8 mouse cellular contexts compared by ENCODE assay signal in genomic region chr7:101836271-101837153, GRCm38 (mm10). TPM values are rescaled to one million over a fixed set of nuclear protein-coding genes. Genes with fewer than 3 reads are reported as not detected.
A peak's percentile ranks its signal among the peaks of the same experiment; 100 is the strongest.
DNase-seq lines count a peak whose midpoint lies in the region; ATAC-seq and TF ChIP-seq lines count a peak whose summit lies in the region.

No protein-coding gene starts in this region.

- TF ChIP-seq CTCF in left cerebral cortex, adult 2 months (IDR thresholded peaks at IDR 0.05), result no peak

- H3K4me2 ChIP-seq in liver, embryonic 13.5 days, result peak overlapping the region; percentile 81
- H3K4me2 ChIP-seq in myocyte (ENCODE audit: low read depth), result peak overlapping the region; percentile 80
- H3K4me2 ChIP-seq in stomach, embryonic 14.5 days (replicated peaks; ENCODE audit: low read depth, low read length), result peak overlapping the region; percentile 57

- ATAC-seq in liver, embryonic 13.5 days (ENCODE audit: low read depth), result peak; percentile 28; the same call in 1 of the 2 replicates
- peak; percentile 53; the same call in 1 of the 2 replicates for ATAC-seq in stomach, embryonic 14.5 days (ENCODE audit: insufficient number of reproducible peaks, insufficient read depth, low FRiP score, low read depth)

- peak; percentile 45 to 59 for DNase-seq in left cerebral cortex, adult 2 months (ENCODE audit: extremely low spot score in 1 of 2, low spot score in 2 of 2)
- no peak for DNase-seq in left cerebral cortex, adult 11 months (ENCODE audit: low spot score)
- peak; percentile 92 for DNase-seq in embryo, embryonic 11 days
- no peak for DNase-seq in heart, embryonic 10.5 days (ENCODE audit: low spot score)
- DNase-seq in kidney, adult 9 months, result peak; percentile 62
- peak; percentile 25 for DNase-seq in liver, embryonic 13.5 days

- peak; percentile 14 for TF ChIP-seq POLR2A in myocyte (IDR thresholded peaks at IDR 0.05; ENCODE audit: insufficient read length, low read depth)

- H3K9ac ChIP-seq in liver, embryonic 13.5 days, result peak overlapping the region; percentile 74
- peak overlapping the region; percentile 94 for H3K9ac ChIP-seq in stomach, embryonic 14.5 days (replicated peaks; ENCODE audit: low read depth, low read length)

- H3ac ChIP-seq in myocyte (ENCODE audit: control insufficient read depth, insufficient read length), result peak overlapping the region; percentile 98

- H3K27me3 ChIP-seq in heart, embryonic 10.5 days (ENCODE audit: insufficient read depth, poor library complexity, severe bottlenecking), result no peaks in the 10 kb centered on the region
- peaks cover 61% of the 10 kb centered on the region for H3K27me3 ChIP-seq in liver, embryonic 13.5 days
- no peaks in the 10 kb centered on the region for H3K27me3 ChIP-seq in myocyte (ENCODE audit: control insufficient read depth, insufficient read depth, insufficient read length)
- H3K27me3 ChIP-seq in stomach, embryonic 14.5 days (ENCODE audit: control insufficient read depth, insufficient read depth, low read length), result no peaks in the 10 kb centered on the region

- H3K27ac ChIP-seq in left cerebral cortex, adult 2 months, result peak overlapping the region; percentile 91
- H3K27ac ChIP-seq in heart, embryonic 10.5 days, result peak overlapping the region; percentile 100
- peak overlapping the region; percentile 63; the same call in 1 of the 2 replicates for H3K27ac ChIP-seq in liver, embryonic 13.5 days
- H3K27ac ChIP-seq in stomach, embryonic 14.5 days (ENCODE audit: low read length), result peak overlapping the region; percentile 98

- H3K4me3 ChIP-seq in left cerebral cortex, adult 2 months, result peak overlapping the region; percentile 77
- H3K4me3 ChIP-seq in heart, embryonic 10.5 days, result peak overlapping the region; percentile 97
- H3K4me3 ChIP-seq in liver, embryonic 13.5 days (replicated peaks), result peak overlapping the region; percentile 65
- peak overlapping the region; percentile 91 for H3K4me3 ChIP-seq in myocyte
- H3K4me3 ChIP-seq in stomach, embryonic 14.5 days (ENCODE audit: low read depth, low read length), result peak overlapping the region; percentile 94

- intact Hi-C loops in left cerebral cortex, adult 2 months (cut with DNase I), result loop anchor here (1.0 to 5.0 kb wide), 3 partner anchors 46 to 157 kb away; no protein-coding TSS in a partner anchor

- H3K9me3 ChIP-seq in heart, embryonic 10.5 days, result no peaks in the 10 kb centered on the region
- H3K9me3 ChIP-seq in liver, embryonic 13.5 days (replicated peaks), result no peaks in the 10 kb centered on the region
- H3K9me3 ChIP-seq in stomach, embryonic 14.5 days (ENCODE audit: control insufficient read depth, low read depth, low read length), result no peaks in the 10 kb centered on the region

- peaks cover 32% of the 10 kb centered on the region for H3K79me2 ChIP-seq in myocyte (ENCODE audit: control insufficient read depth, insufficient read depth)

- WGBS in heart, embryonic 10.5 days, result under 1% methylated on average over 63 of the region's 63 CpGs
- WGBS in liver, embryonic 13.5 days (ENCODE audit: insufficient replicate concordance), result under 1% methylated on average over 62 of the region's 63 CpGs
- under 1% methylated on average over 63 of the region's 63 CpGs for WGBS in stomach, embryonic 14.5 days

- peaks cover 37% of the 10 kb centered on the region for H3K4me1 ChIP-seq in heart, embryonic 10.5 days
- H3K4me1 ChIP-seq in liver, embryonic 13.5 days (replicated peaks), result peaks cover 18% of the 10 kb centered on the region
- peaks cover 17% of the 10 kb centered on the region for H3K4me1 ChIP-seq in stomach, embryonic 14.5 days (ENCODE audit: control insufficient read depth, insufficient read depth, low read length)

- peaks cover 28% of the 10 kb centered on the region for H3K36me3 ChIP-seq in heart, embryonic 10.5 days
- peaks cover 15% of the 10 kb centered on the region for H3K36me3 ChIP-seq in liver, embryonic 13.5 days
- H3K36me3 ChIP-seq in myocyte (ENCODE audit: control insufficient read depth, insufficient read depth), result peaks cover 21% of the 10 kb centered on the region
- peaks cover 24% of the 10 kb centered on the region for H3K36me3 ChIP-seq in stomach, embryonic 14.5 days (ENCODE audit: control insufficient read depth, insufficient read depth, low read length)

TF ChIP-seq in myocyte, 11 proteins besides CTCF, POLR2A, EP300 and RAD21:
- TF ChIP-seq POLR2AphosphoS2 (IDR thresholded peaks at IDR 0.05; ENCODE audit: insufficient read length, low read depth), result peak; percentile 41
- no peak for TF ChIP-seq E2F4 (IDR thresholded peaks at IDR 0.05; ENCODE audit: insufficient read depth)

RNA-seq across cellular contexts. Expression of gene Inppl1, which starts 1.5 kb away (rescaled TPM):
- 10 to 100 TPM; 28.1 to 34.7 TPM for total RNA-seq in left cerebral cortex, adult 2 months (2021)
- 44.9 and 61.0 TPM in 2 replicates for polyA plus RNA-seq in heart, embryonic 10.5 days (2016; fragmentation: Nextera tagmentation; extraction: Ambion mirVana)
- polyA plus RNA-seq in liver, embryonic 13.5 days (2015; fragmentation: Nextera tagmentation; extraction: Ambion mirVana), result 3.6 and 5.2 TPM in 2 replicates
- polyA plus RNA-seq in myocyte (2012; fragmentation: generic; extraction: Trizol), result 241 TPM
- polyA plus RNA-seq in stomach, embryonic 14.5 days (2014; fragmentation: Nextera tagmentation; extraction: Ambion mirVana), result 20.5 and 21.6 TPM in 2 replicates

RNA-seq across cellular contexts. Expression of gene Phox2a, which starts 18.4 kb away (rescaled TPM):
- not detected for total RNA-seq in left cerebral cortex, adult 2 months (2021)
- polyA plus RNA-seq in heart, embryonic 10.5 days (2016; fragmentation: Nextera tagmentation; extraction: Ambion mirVana), result 0.15 and 0.36 TPM in 2 replicates
- polyA plus RNA-seq in liver, embryonic 13.5 days (2015; fragmentation: Nextera tagmentation; extraction: Ambion mirVana), result not detected in 2 replicates
- 0.02 TPM for polyA plus RNA-seq in myocyte (2012; fragmentation: generic; extraction: Trizol)
- polyA plus RNA-seq in stomach, embryonic 14.5 days (2014; fragmentation: Nextera tagmentation; extraction: Ambion mirVana), result 9.9 and 11.9 TPM in 2 replicates

RNA-seq across cellular contexts. Expression of gene Folr2, which starts 20.5 kb away (rescaled TPM):
- not detected for total RNA-seq in left cerebral cortex, adult 2 months (2021)
- not detected in 2 replicates for polyA plus RNA-seq in heart, embryonic 10.5 days (2016; fragmentation: Nextera tagmentation; extraction: Ambion mirVana)
- polyA plus RNA-seq in liver, embryonic 13.5 days (2015; fragmentation: Nextera tagmentation; extraction: Ambion mirVana), result 3.6 and 4.4 TPM in 2 replicates
- not detected for polyA plus RNA-seq in myocyte (2012; fragmentation: generic; extraction: Trizol)
- polyA plus RNA-seq in stomach, embryonic 14.5 days (2014; fragmentation: Nextera tagmentation; extraction: Ambion mirVana), result 1.6 and 3.4 TPM in 2 replicates

RNA-seq across cellular contexts. Expression of gene Anapc15, which starts 27.0 kb away (rescaled TPM):
- 10 to 100 TPM; 31.4 to 32.6 TPM for total RNA-seq in left cerebral cortex, adult 2 months (2021)
- 83.0 and 94.3 TPM in 2 replicates for polyA plus RNA-seq in heart, embryonic 10.5 days (2016; fragmentation: Nextera tagmentation; extraction: Ambion mirVana)
- polyA plus RNA-seq in liver, embryonic 13.5 days (2015; fragmentation: Nextera tagmentation; extraction: Ambion mirVana), result 66.2 and 71.8 TPM in 2 replicates
- polyA plus RNA-seq in myocyte (2012; fragmentation: generic; extraction: Trizol), result 35.1 TPM
- polyA plus RNA-seq in stomach, embryonic 14.5 days (2014; fragmentation: Nextera tagmentation; extraction: Ambion mirVana), result 72.0 and 74.3 TPM in 2 replicates

RNA-seq across cellular contexts. Expression of gene Folr1, which starts 34.1 kb away (rescaled TPM):
- 1 to 10 TPM; 1.1 to 1.8 TPM for total RNA-seq in left cerebral cortex, adult 2 months (2021)
- 2.1 and 2.7 TPM in 2 replicates for polyA plus RNA-seq in heart, embryonic 10.5 days (2016; fragmentation: Nextera tagmentation; extraction: Ambion mirVana)
- 0.38 and 0.41 TPM in 2 replicates for polyA plus RNA-seq in liver, embryonic 13.5 days (2015; fragmentation: Nextera tagmentation; extraction: Ambion mirVana)
- 2.2 TPM for polyA plus RNA-seq in myocyte (2012; fragmentation: generic; extraction: Trizol)
- polyA plus RNA-seq in stomach, embryonic 14.5 days (2014; fragmentation: Nextera tagmentation; extraction: Ambion mirVana), result 1.1 and 1.9 TPM in 2 replicates

Comparison
In these comparisons a context has a peak if more than half of its experiments do, and no peak if none do; other contexts are left out.
1. DNase-seq: peak in left cerebral cortex, adult 2 months (2 of 2), embryo, embryonic 11 days (single experiment), kidney, adult 9 months (single experiment) and liver, embryonic 13.5 days (single experiment); none in left cerebral cortex, adult 11 months (single experiment) and heart, embryonic 10.5 days (single experiment).
2. Peak in every context shown above with its lines, with median percentiles within 50 percentile points of each other: H3K27ac ChIP-seq, H3K4me3 ChIP-seq and H3K4me2 ChIP-seq.